Mouse (Mus musculus): Measurements from ENCODE around the gene Dpep3. TPM values are rescaled to one million over a fixed set of nuclear protein-coding genes. Genes with fewer than 3 reads are reported as not detected.
"Not testable (repeated sequence)": the region's sequence is repeated elsewhere in the genome, so short reads cannot be mapped to it uniquely, and the experiment has no call there.

Dpep3 gene
- total and polyA plus RNA-seq, 2 experiments from 2014 or later, result not detected

DNA sequence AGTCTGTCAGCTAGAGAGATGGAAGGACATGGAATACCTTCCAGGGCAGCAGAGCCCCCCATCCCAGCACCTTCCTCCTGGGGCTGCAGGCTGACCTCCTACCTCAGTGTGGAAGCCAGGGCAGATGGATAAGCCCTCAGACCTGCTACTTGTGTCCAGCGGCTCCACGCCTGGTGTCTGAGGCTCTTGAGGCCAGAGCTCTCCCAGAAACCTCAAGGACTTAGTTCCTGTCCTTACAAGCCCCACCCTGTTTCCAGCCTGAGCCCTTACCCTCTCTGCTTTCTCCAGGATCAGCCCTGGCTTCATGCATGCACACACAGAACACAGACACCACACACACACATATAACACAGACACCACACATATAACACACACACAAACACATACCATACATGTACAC is 12.3 kb upstream of the Dpep3 start:
- DNase-seq (ENCODE audit: low spot score) (no peak), ATAC-seq (ENCODE audit: low FRiP score) (no peak)
- WGBS, result 77% methylated on average over 2 of the region's 2 CpGs
- H3K27me3 ChIP-seq (ENCODE audit: insufficient read depth, low read length), result no peaks in the 10 kb centered on the region
- no peaks in the 10 kb centered on the region for H3K36me3 ChIP-seq (ENCODE audit: insufficient read depth, low read length)
- no peak overlapping the region for H3K4me2 ChIP-seq (ENCODE audit: low read depth, low read length, poor library complexity, severe bottlenecking)
- no peaks in the 10 kb centered on the region for H3K4me1 ChIP-seq (ENCODE audit: insufficient read depth, low read length)
- H3K27ac ChIP-seq (ENCODE audit: low read depth, low read length), result no peak overlapping the region
- H3K9me3 ChIP-seq (ENCODE audit: low read length), result no peaks in the 10 kb centered on the region
- TF ChIP-seq CTCF (IDR thresholded peaks at IDR 0.05), result no peak
- no peak overlapping the region for H3K9ac ChIP-seq (replicated peaks; ENCODE audit: low read length, poor library complexity, severe bottlenecking)
- H3K4me3 ChIP-seq (ENCODE audit: low read depth, low read length), result no peak overlapping the region

DNA sequence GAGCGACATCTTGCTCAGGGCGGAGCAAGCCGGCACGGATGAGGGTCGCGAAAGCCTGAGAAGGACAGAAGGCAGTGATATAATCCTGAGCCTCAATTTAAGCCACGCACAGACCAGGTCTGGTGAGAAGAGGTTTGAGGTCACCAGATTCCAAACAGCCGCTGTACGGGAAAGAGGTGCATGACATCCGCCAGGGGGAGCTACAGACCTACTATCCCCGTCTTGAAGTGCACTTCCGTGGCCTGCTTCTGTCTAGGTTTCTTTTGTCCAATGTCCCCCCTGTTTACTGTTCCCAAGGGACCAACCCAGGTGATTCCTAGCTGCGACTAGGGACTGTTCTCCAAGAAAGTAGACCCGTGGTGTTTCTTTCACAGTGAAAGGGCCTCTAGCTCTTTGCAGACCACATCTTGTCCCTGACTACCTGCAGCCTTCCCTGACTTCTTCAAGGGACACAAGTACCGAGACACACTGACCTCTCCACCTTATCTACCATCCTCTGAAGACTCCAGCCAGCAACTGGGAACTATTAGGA is 11.7 kb upstream of the Dpep3 start, which contains the start of gene Dus2:
Dus2 (plus strand) TSS at position 482 of the 532 bp plus-strand sequence.
- no peak for ATAC-seq (ENCODE audit: low FRiP score)
- H3K4me1 ChIP-seq (ENCODE audit: insufficient read depth, low read length), result no peaks in the 10 kb centered on the region
- no peaks in the 10 kb centered on the region for H3K27me3 ChIP-seq (ENCODE audit: insufficient read depth, low read length)
- no peak within 1 kb of the TSS for H3K4me3 ChIP-seq (ENCODE audit: low read depth, low read length)
- 11% methylated on average over 15 of the region's 15 CpGs for WGBS
- TF ChIP-seq CTCF (IDR thresholded peaks at IDR 0.05), result peak; percentile 77
- no peak within 1 kb of the TSS for H3K27ac ChIP-seq (ENCODE audit: low read depth, low read length)
- H3K9me3 ChIP-seq (ENCODE audit: low read length), result no peaks in the 10 kb centered on the region
- no peak within 1 kb of the TSS for H3K4me2 ChIP-seq (ENCODE audit: low read depth, low read length, poor library complexity, severe bottlenecking)
- no peaks in the 10 kb centered on the region for H3K36me3 ChIP-seq (ENCODE audit: insufficient read depth, low read length)
- peak; percentile 80 for DNase-seq (ENCODE audit: low spot score)
- no peak within 1 kb of the TSS for H3K9ac ChIP-seq (replicated peaks; ENCODE audit: low read length, poor library complexity, severe bottlenecking)

GRCm38 (mm10) chr8:105988546-105988945 is 9.3 kb upstream of the Dpep3 start:
- no peaks in the 10 kb centered on the region for H3K4me1 ChIP-seq (ENCODE audit: insufficient read depth, low read length)
- no peak overlapping the region for H3K27ac ChIP-seq (ENCODE audit: low read depth, low read length)
- TF ChIP-seq CTCF (IDR thresholded peaks at IDR 0.05), result no peak
- DNase-seq (ENCODE audit: low spot score) (no peak), ATAC-seq (ENCODE audit: low FRiP score) (no peak)
- no peak overlapping the region for H3K9ac ChIP-seq (replicated peaks; ENCODE audit: low read length, poor library complexity, severe bottlenecking)
- no peaks in the 10 kb centered on the region for H3K9me3 ChIP-seq (ENCODE audit: low read length)
- H3K27me3 ChIP-seq (ENCODE audit: insufficient read depth, low read length), result no peaks in the 10 kb centered on the region
- WGBS, result 88% methylated on average over 11 of the region's 11 CpGs
- H3K36me3 ChIP-seq (ENCODE audit: insufficient read depth, low read length), result no peaks in the 10 kb centered on the region
- H3K4me2 ChIP-seq (ENCODE audit: low read depth, low read length, poor library complexity, severe bottlenecking), result no peak overlapping the region
- H3K4me3 ChIP-seq (ENCODE audit: low read depth, low read length), result no peak overlapping the region

DNA sequence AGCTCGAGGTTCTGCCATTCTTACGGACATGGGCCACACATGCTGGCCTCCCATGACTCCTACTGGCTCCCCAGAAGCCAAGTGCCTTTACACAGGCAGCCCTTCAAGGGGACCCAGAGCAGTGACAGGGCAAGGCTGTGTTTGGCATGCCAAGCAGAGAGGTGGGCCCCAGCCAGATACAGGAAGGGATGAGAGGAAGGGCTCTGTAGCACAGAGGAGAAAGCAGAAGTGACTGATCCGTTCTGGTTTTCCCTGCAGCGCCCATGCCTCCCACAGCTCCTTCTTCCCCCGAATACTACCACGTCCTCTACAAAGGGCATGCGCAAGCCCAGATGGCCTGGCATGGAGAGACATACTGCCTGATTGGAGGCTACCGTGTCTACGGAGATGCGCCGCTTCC is 4.2 kb upstream of the Dpep3 start:
- not testable (repeated sequence) for H3K9me3 ChIP-seq (ENCODE audit: low read length); H3K4me1 ChIP-seq (ENCODE audit: insufficient read depth, low read length); H3K4me3 ChIP-seq (ENCODE audit: low read depth, low read length); DNase-seq (ENCODE audit: low spot score); H3K27me3 ChIP-seq (ENCODE audit: insufficient read depth, low read length); ATAC-seq (ENCODE audit: low FRiP score); H3K27ac ChIP-seq (ENCODE audit: low read depth, low read length); H3K9ac ChIP-seq (replicated peaks; ENCODE audit: low read length, poor library complexity, severe bottlenecking); H3K36me3 ChIP-seq (ENCODE audit: insufficient read depth, low read length); H3K4me2 ChIP-seq (ENCODE audit: low read depth, low read length, poor library complexity, severe bottlenecking)
- WGBS, result 82% methylated on average over 11 of the region's 11 CpGs

GRCm38 (mm10) chr8:105981146-105981545 is 1.9 kb upstream of the Dpep3 start:
- H3K4me2 ChIP-seq (ENCODE audit: low read depth, low read length, poor library complexity, severe bottlenecking), result no peak overlapping the region
- no peaks in the 10 kb centered on the region for H3K9me3 ChIP-seq (ENCODE audit: low read length)
- H3K4me1 ChIP-seq (ENCODE audit: insufficient read depth, low read length), result no peaks in the 10 kb centered on the region
- no peaks in the 10 kb centered on the region for H3K36me3 ChIP-seq (ENCODE audit: insufficient read depth, low read length)
- no peak overlapping the region for H3K27ac ChIP-seq (ENCODE audit: low read depth, low read length)
- whole genome bisulfite sequencing, result 88% methylated on average over 1 of the region's 1 CpGs
- no peaks in the 10 kb centered on the region for H3K27me3 ChIP-seq (ENCODE audit: insufficient read depth, low read length)
- H3K4me3 ChIP-seq (ENCODE audit: low read depth, low read length), result no peak overlapping the region
- ATAC-seq (ENCODE audit: low FRiP score), result no peak
- no peak for TF ChIP-seq CTCF (IDR thresholded peaks at IDR 0.05)
- no peak overlapping the region for H3K9ac ChIP-seq (replicated peaks; ENCODE audit: low read length, poor library complexity, severe bottlenecking)
- DNase-seq (ENCODE audit: low spot score), result no peak

- ATAC-seq (ENCODE audit: low FRiP score) (no peak), DNase-seq (ENCODE audit: low spot score) (no peak)
- no peaks in the 10 kb centered on the region for H3K27me3 ChIP-seq (ENCODE audit: insufficient read depth, low read length)
- no peak overlapping the region for H3K27ac ChIP-seq (ENCODE audit: low read depth, low read length)
- H3K36me3 ChIP-seq (ENCODE audit: insufficient read depth, low read length), result no peaks in the 10 kb centered on the region
- TF ChIP-seq CTCF (IDR thresholded peaks at IDR 0.05), result no peak
- H3K4me1 ChIP-seq (ENCODE audit: insufficient read depth, low read length), result no peaks in the 10 kb centered on the region
- no peaks in the 10 kb centered on the region for H3K9me3 ChIP-seq (ENCODE audit: low read length)
- no peak overlapping the region for H3K4me3 ChIP-seq (ENCODE audit: low read depth, low read length)
- H3K4me2 ChIP-seq (ENCODE audit: low read depth, low read length, poor library complexity, severe bottlenecking), result no peak overlapping the region
- no peak overlapping the region for H3K9ac ChIP-seq (replicated peaks; ENCODE audit: low read length, poor library complexity, severe bottlenecking)
- 64% methylated on average over 7 of the region's 7 CpGs for WGBS
Observed at GRCm38 (mm10) chr8:105975363-105975762, 3.9 kb downstream of the Dpep3 start.

Measured in midbrain, postnatal 0 days (tissue).